Mouse (Mus musculus): Measurements from ENCODE around the gene Tmbim1. TPM values are rescaled to one million over a fixed set of nuclear protein-coding genes. Genes with fewer than 3 reads are reported as not detected.
A peak's percentile ranks its signal among the peaks of the same experiment; 100 is the strongest.
"Not testable (repeated sequence)": the region's sequence is repeated elsewhere in the genome, so short reads cannot be mapped to it uniquely, and the experiment has no call there.

The Tmbim1 gene
- total RNA-seq, 2 experiments from 2014 or later = 43.5 to 50.3 TPM

GRCm38 (mm10) chr1:74329899-74330431 lies 24.5 kb upstream of the Tmbim1 start:
- DNase-seq = no peak

- not testable (repeated sequence) for DNase-seq
Observed at GRCm38 (mm10) chr1:74326916-74327315, 21.5 kb upstream of the Tmbim1 start.

- DNase-seq = no peak
Observed at GRCm38 (mm10) chr1:74321396-74321795, 16.0 kb upstream of the Tmbim1 start.

GRCm38 (mm10) chr1:74318711-74319110 lies 13.3 kb upstream of the Tmbim1 start:
- DNase-seq = no peak

GRCm38 (mm10) chr1:74316114-74316827 lies 10.8 kb upstream of the Tmbim1 start:
- no peak for DNase-seq

GRCm38 (mm10) chr1:74314796-74315195 lies 9.4 kb upstream of the Tmbim1 start:
- DNase-seq = no peak

GRCm38 (mm10) chr1:74313049-74313692 lies 7.7 kb upstream of the Tmbim1 start:
- no peak for DNase-seq

GRCm38 (mm10) chr1:74309767-74310166 lies 4.3 kb upstream of the Tmbim1 start:
- DNase-seq = no peak

- DNase-seq = no peak
Observed at GRCm38 (mm10) chr1:74308001-74308964, 2.9 kb upstream of the Tmbim1 start.

GRCm38 (mm10) chr1:74307146-74307545 lies 1.7 kb upstream of the Tmbim1 start:
- DNase-seq = no peak

GRCm38 (mm10) chr1:74304946-74305345 lies 476 bp downstream of the Tmbim1 start:
- no peak for DNase-seq

GRCm38 (mm10) chr1:74304339-74304790 lies 1.1 kb downstream of the Tmbim1 start:
- no peak for DNase-seq

GRCm38 (mm10) chr1:74303509-74304338 lies 1.7 kb downstream of the Tmbim1 start:
- peak; percentile 82 for DNase-seq

- DNase-seq = no peak
Observed at GRCm38 (mm10) chr1:74302835-74303234, 2.6 kb downstream of the Tmbim1 start.

- no peak for DNase-seq
Observed at GRCm38 (mm10) chr1:74302229-74302628, 3.2 kb downstream of the Tmbim1 start.

GRCm38 (mm10) chr1:74300347-74301110 lies 4.9 kb downstream of the Tmbim1 start:
- no peak for DNase-seq

- peak; percentile 69 for DNase-seq
Observed at GRCm38 (mm10) chr1:74298996-74299395, 6.4 kb downstream of the Tmbim1 start.

GRCm38 (mm10) chr1:74298157-74298750 lies 7.2 kb downstream of the Tmbim1 start:
- DNase-seq = no peak

GRCm38 (mm10) chr1:74297269-74297668 lies 8.2 kb downstream of the Tmbim1 start:
- no peak for DNase-seq

- DNase-seq = no peak
Observed at GRCm38 (mm10) chr1:74296477-74296876, 8.9 kb downstream of the Tmbim1 start.

Data from gastrocnemius, postnatal 10 days (tissue).